Mouse (Mus musculus) embryonic facial prominence, embryonic 11.5 days (tissue): ENCODE measurements at regions not wholly inside any gene's neighbourhood (a gene's known extent, or its start where the extent isn't known, plus 50 kb on each side); places are given as distances from the start of the nearest gene placed in this dataset.

Experiments
- ATAC-seq: fragments of 200-750 bp; cut with Nextera tagmentation; replicated peaks from 2 replicates; pipeline ENCODE4 v1.8.0; 2017; ENCODE audit warnings: low read depth; ENCODE audit not compliant: insufficient number of reproducible peaks, low FRiP score, low TSS enrichment
- DNase-seq: peaks from one replicate; pipeline ENCODE4 v3.0.0-alpha.2; 2015; ENCODE audit warnings: low spot score
- H3K27ac ChIP-seq: fragments of 300-500 bp; sonication (generic); replicated peaks from 2 replicates; pipeline ENCODE4 v1.5.1; 2014; ENCODE audit warnings: mild to moderate bottlenecking, low read depth, low read length, control low read depth
- H3K27me3 ChIP-seq: fragments of 300-500 bp; sonication (generic); 2 replicates; pipeline ENCODE4 v1.6.1; 2014; ENCODE audit warnings: mild to moderate bottlenecking, low read length, moderate library complexity, mixed read lengths; ENCODE audit not compliant: control insufficient read depth, insufficient read depth
- H3K36me3 ChIP-seq: fragments of 300-500 bp; sonication (generic); replicated peaks from 2 replicates; pipeline ENCODE4 v1.6.1; 2014; ENCODE audit warnings: low read depth, mild to moderate bottlenecking, low read length, moderate library complexity, mixed read lengths; ENCODE audit not compliant: control insufficient read depth, insufficient read depth
- H3K4me1 ChIP-seq: fragments of 300-500 bp; sonication (generic); 2 replicates; pipeline ENCODE4 v1.6.1; 2014; ENCODE audit warnings: low read length, mixed read lengths; ENCODE audit not compliant: control insufficient read depth, insufficient read depth
- H3K4me2 ChIP-seq: fragments of 300-500 bp; sonication (generic); 2 replicates; pipeline ENCODE4 v1.6.1; 2014; ENCODE audit warnings: low read depth, mild to moderate bottlenecking, control low read depth, low read length, moderate library complexity
- H3K4me3 ChIP-seq: fragments of 300-500 bp; sonication (generic); 2 replicates; pipeline ENCODE4 v1.5.1; 2014; ENCODE audit warnings: low read depth, low read length, control low read depth
- H3K9ac ChIP-seq: fragments of 300-500 bp; sonication (generic); replicated peaks from 2 replicates; pipeline ENCODE4 v1.6.1; 2014; ENCODE audit warnings: mild to moderate bottlenecking, control low read depth, low read length
- H3K9me3 ChIP-seq: fragments of 300-500 bp; sonication (generic); replicated peaks from 2 replicates; pipeline ENCODE4 v1.6.1; 2016; ENCODE audit warnings: mild to moderate bottlenecking, low read length, inconsistent platforms, mixed read lengths; ENCODE audit not compliant: control insufficient read depth
- WGBS: fragments of 180-500 bp; shearing (Covaris S2); extraction: QIAGEN DNeasy Blood & Tissue Kit; methylation state at CpG from one replicate; pipeline ENCODE4 v1.1.7; 2014; 5-methylcytosine and 5-hydroxymethylcytosine counted together

DNA sequence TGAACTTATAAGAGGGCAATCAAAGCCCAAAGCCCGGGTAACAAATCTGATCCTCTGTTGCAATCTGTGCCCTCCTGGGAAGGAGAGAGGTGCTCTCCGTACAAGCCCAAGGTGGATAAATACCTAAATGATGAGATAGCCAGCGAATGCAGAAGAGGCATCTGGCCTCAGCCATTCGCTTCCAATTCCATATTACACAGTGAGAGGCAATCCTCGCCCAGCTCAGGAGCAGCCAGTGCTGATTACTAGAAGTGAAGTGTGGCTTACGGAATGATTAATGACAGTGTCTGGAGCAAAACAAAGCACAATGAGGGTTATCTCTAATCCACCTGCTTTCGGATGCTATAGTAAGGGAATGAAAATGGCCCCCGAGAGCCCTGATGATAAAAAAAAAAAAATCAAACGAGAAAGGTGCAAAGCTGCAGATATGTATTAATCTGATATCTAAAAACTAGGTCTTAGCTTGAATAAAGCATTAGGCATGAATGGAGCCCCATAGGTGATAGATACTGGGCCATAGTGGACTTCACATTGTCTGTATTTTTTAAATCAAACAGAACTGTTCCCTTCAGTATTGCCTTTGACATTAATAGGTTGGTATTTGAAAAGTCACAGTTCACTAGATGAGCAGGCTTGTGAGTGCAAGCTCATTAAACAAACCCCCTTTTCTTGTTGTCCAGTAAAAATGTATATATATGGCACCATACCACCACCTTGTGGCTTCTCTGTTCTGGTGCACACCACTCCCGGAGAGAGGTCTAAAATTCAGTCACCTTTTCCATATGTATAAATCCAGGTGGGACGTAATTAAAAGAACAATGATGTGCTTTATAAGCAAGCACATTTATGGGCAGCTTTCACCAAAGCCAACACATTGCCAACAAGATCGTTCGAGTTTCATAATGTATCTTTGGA is 57.4 kb upstream of the Tmco5 start:
- DNase-seq: peak; percentile 63
- WGBS: 64% methylated on average over 13 of the region's 13 CpGs

More for the DNA sequence above, 57.4 kb upstream of the Tmco5 start:
- H3K27ac ChIP-seq: no peak overlapping the region
- H3K36me3 ChIP-seq: no peaks in the 10 kb centered on the region
- H3K27me3 ChIP-seq: no peaks in the 10 kb centered on the region
- no peaks in the 10 kb centered on the region for H3K4me1 ChIP-seq
- ATAC-seq: no peak
- no peak overlapping the region for H3K4me2 ChIP-seq
- H3K4me3 ChIP-seq: no peak overlapping the region
- H3K9ac ChIP-seq: no peak overlapping the region
- no peaks in the 10 kb centered on the region for H3K9me3 ChIP-seq
